Mouse (Mus musculus): ENCODE data around the gene Inpp5b. TPM values are rescaled to one million over a fixed set of nuclear protein-coding genes. Genes with fewer than 3 reads are reported as not detected.

Gene Inpp5b
- polyA plus RNA-seq (2015; fragmentation: Nextera tagmentation; extraction: Ambion mirVana), result 22.6 and 25.2 TPM in 2 replicates

GRCm38 (mm10) chr4:124741376-124742343 lies at the start of gene Inpp5b:
TSS of gene Inpp5b (plus strand) at chr4:124741850.
- 15% methylated on average over 25 of the region's 25 CpGs for WGBS
- Histone ChIP-seq H3K4me1 (peaks cover 15% of the 10 kb centered on the region), H3K9me3 (no peaks in the 10 kb centered on the region), H3K27me3 (no peaks in the 10 kb centered on the region), H3K27ac (replicated peaks) (no peak within 1 kb of the TSS), H3K4me2 (replicated peaks) (peak within 1 kb of the TSS; percentile 53), H3K4me3 (peak within 1 kb of the TSS; percentile 61), H3K9ac (replicated peaks) (peak within 1 kb of the TSS; percentile 69), H3K36me3 (peaks cover 6% of the 10 kb centered on the region)
- ATAC-seq (replicated peaks), result peak; percentile 93

DNA sequence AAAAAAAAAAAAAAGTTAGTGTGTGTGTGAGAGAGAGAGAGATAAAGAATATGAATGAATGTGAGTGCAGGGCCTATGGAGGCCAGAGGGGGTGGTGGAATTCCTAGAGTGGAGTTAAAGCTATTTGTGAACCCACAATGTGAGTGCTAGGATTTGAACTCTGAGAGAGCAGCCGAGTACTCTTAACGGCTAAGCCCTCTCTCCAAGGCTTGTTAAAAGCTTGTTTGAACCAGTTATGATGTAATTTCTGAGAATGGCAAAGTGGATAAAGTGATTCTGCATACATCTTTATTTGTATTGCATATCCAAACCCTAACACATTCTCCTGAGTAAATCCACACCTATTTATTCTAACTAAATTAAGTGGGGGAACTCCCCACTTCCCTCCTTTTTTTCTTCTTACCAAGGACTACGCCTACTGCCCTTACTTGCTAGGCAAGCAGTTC lies 49.2 kb upstream of the Inpp5b start:
- ATAC-seq (replicated peaks), result no peak
- Histone ChIP-seq H3K9me3 (no peaks in the 10 kb centered on the region), H3K4me3 (peak overlapping the region; percentile 94), H3K4me2 (replicated peaks) (peak overlapping the region; percentile 61), H3K36me3 (peaks cover 3% of the 10 kb centered on the region; the same call in 1 of the 2 replicates), H3K4me1 (peaks cover 28% of the 10 kb centered on the region), H3K27me3 (peaks cover 6% of the 10 kb centered on the region), H3K9ac (replicated peaks) (peak overlapping the region; percentile 91), H3K27ac (replicated peaks) (no peak overlapping the region)
- WGBS, result 66% methylated on average over 3 of the region's 3 CpGs

- Histone ChIP-seq H3K9ac (replicated peaks) (peak within 1 kb of the TSS; percentile 91), H3K9me3 (no peaks in the 10 kb centered on the region), H3K4me2 (replicated peaks) (peak within 1 kb of the TSS; percentile 61), H3K27me3 (peaks cover 6% of the 10 kb centered on the region), H3K36me3 (peaks cover 3% of the 10 kb centered on the region; the same call in 1 of the 2 replicates), H3K4me1 (peaks cover 28% of the 10 kb centered on the region), H3K27ac (replicated peaks) (peak within 1 kb of the TSS; percentile 67), H3K4me3 (peak within 1 kb of the TSS; percentile 94)
- under 1% methylated on average over 43 of the region's 43 CpGs for WGBS
- ATAC-seq (replicated peaks), result peak; percentile 99
Measured at GRCm38 (mm10) chr4:124693135-124693894, 48.3 kb upstream of the Inpp5b start, which contains the start of gene Utp11. TSS of gene Utp11 (minus strand) at chr4:124693600.

DNA sequence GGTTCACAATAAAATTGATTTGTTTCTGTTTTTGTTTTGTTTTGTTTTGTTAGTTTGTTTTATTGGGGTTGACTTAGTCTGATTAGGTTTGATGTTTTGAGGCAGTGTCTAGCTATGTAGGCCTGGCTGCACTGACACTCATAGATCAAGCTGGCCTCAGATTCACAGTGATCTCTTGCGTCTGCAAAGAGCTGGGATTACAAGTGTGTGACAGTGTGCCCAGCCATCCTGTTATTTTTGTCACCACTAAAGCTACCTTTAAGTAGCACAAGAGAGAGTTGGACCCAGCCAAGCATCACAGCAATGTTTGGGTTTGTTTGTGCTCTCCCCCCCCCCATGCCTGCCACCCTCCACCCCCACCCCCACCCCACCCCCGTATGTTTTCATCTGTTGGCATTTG lies 47.1 kb upstream of the Inpp5b start:
- WGBS, result 86% methylated on average over 2 of the region's 2 CpGs

DNA sequence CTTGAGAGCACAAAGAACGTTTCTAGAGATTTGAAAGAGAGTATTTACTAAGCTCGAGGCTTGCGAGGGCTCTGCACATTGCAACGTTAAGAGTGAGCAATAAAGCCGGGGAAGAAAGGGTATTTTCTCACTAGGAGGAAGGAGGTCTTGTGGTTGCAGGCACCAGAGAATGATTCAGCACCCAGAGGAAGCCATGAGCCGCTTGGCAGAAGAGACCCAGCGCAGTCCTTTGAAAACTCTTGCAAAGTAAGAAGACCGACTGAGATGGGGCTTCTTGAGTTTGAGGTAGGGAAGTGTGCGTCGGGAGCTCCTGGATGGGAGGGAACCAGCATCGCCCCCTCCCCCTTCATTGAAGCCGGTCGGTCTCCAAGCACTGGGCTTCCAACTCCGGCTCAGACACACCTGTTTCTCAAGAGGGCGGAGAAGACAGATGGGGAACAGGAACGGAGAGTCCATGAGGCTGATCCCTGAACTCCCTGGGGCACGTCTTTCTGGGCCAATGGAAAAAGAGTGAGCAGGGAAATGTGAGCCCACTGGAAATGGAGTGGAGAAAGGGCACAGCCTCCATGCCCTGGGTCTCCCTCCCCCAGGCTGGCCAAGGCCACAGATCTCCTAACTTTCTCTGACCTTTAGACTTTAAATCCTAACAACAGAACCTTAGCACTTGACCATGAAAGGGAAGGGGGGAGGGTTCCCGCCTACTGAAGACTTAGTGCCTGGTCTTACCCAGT lies 45.7 kb upstream of the Inpp5b start:
- WGBS, result 16% methylated on average over 18 of the region's 18 CpGs
- Histone ChIP-seq H3K27ac (replicated peaks) (no peak overlapping the region), H3K36me3 (no peaks in the 10 kb centered on the region), H3K4me3 (no peak overlapping the region), H3K27me3 (peaks cover 6% of the 10 kb centered on the region), H3K9ac (replicated peaks) (no peak overlapping the region), H3K4me1 (peaks cover 37% of the 10 kb centered on the region), H3K9me3 (no peaks in the 10 kb centered on the region), H3K4me2 (replicated peaks) (no peak overlapping the region)
- no peak for ATAC-seq (replicated peaks)

More for the DNA sequence above, 47.1 kb upstream of the Inpp5b start:
- H3K36me3 ChIP-seq, result peaks cover under 1% of the 10 kb centered on the region; the same call in 1 of the 2 replicates
- no peaks in the 10 kb centered on the region for H3K9me3 ChIP-seq
- peaks cover 28% of the 10 kb centered on the region for H3K4me1 ChIP-seq
- H3K9ac ChIP-seq (replicated peaks), result no peak overlapping the region
- ATAC-seq (replicated peaks), result no peak
- no peak overlapping the region for H3K27ac ChIP-seq (replicated peaks)
- H3K4me3 ChIP-seq, result no peak overlapping the region
- H3K4me2 ChIP-seq (replicated peaks), result no peak overlapping the region
- H3K27me3 ChIP-seq, result peaks cover 6% of the 10 kb centered on the region

GRCm38 (mm10) chr4:124699791-124700190 lies 41.9 kb upstream of the Inpp5b start:
- Histone ChIP-seq H3K4me1 (peaks cover 45% of the 10 kb centered on the region), H3K9me3 (no peaks in the 10 kb centered on the region), H3K9ac (replicated peaks) (no peak overlapping the region), H3K4me2 (replicated peaks) (peak overlapping the region; percentile 98), H3K27ac (replicated peaks) (no peak overlapping the region), H3K36me3 (no peaks in the 10 kb centered on the region), H3K4me3 (peak overlapping the region; percentile 65; the same call in 1 of the 2 replicates), H3K27me3 (peaks cover 6% of the 10 kb centered on the region)
- no peak for ATAC-seq (replicated peaks)
- WGBS, result 11% methylated on average over 6 of the region's 6 CpGs

GRCm38 (mm10) chr4:124700248-124700971 lies 41.2 kb upstream of the Inpp5b start, which contains the start of gene Fhl3:
TSS of gene Fhl3 (plus strand) at chr4:124700701.
- Histone ChIP-seq H3K27me3 (peaks cover 6% of the 10 kb centered on the region), H3K27ac (replicated peaks) (no peak within 1 kb of the TSS; the same call in 1 of the 2 replicates), H3K4me3 (peak within 1 kb of the TSS; percentile 65), H3K9ac (replicated peaks) (peak within 1 kb of the TSS; percentile 56), H3K4me1 (peaks cover 47% of the 10 kb centered on the region), H3K4me2 (replicated peaks) (peak within 1 kb of the TSS; percentile 98), H3K36me3 (no peaks in the 10 kb centered on the region), H3K9me3 (no peaks in the 10 kb centered on the region)
- WGBS, result under 1% methylated on average over 39 of the region's 59 CpGs
- peak; percentile 46 for ATAC-seq (replicated peaks)

- no peaks in the 10 kb centered on the region for H3K9me3 ChIP-seq
- H3K36me3 ChIP-seq, result no peaks in the 10 kb centered on the region
- peak overlapping the region; percentile 98 for H3K4me2 ChIP-seq (replicated peaks)
- H3K27me3 ChIP-seq, result peaks cover 2% of the 10 kb centered on the region
- ATAC-seq (replicated peaks), result no peak; the same call in 1 of the 2 replicates
- 4% methylated on average over 22 of the region's 22 CpGs for WGBS
- no peak overlapping the region; the same call in 1 of the 2 replicates for H3K27ac ChIP-seq (replicated peaks)
- peaks cover 47% of the 10 kb centered on the region for H3K4me1 ChIP-seq
- peak overlapping the region; percentile 56 for H3K9ac ChIP-seq (replicated peaks)
- peak overlapping the region; percentile 65 for H3K4me3 ChIP-seq
Measured at GRCm38 (mm10) chr4:124701052-124701845, 40.4 kb upstream of the Inpp5b start.

DNA sequence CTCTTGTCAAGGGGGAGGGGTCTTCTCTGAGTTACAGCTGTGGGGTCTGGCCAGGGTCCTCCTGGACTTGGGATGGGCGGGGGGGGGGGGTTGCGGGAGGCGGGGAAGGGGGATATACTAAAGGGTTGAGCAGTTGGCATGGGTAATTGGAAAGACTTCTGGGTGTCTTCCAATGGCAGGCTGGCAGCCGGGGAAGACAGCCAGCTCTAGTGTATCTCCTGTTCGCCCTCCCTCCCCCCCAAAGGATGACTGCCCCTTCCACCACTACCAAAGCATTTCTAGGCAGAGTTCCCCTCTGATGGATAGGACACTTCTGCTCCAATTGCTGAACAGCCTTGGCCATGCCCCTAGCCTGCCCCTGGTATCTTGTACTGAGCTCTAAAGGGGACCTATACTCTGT lies 39.7 kb upstream of the Inpp5b start:
- WGBS, result 21% methylated on average over 4 of the region's 5 CpGs
- Histone ChIP-seq H3K4me2 (replicated peaks) (peak overlapping the region; percentile 98), H3K36me3 (no peaks in the 10 kb centered on the region), H3K9ac (replicated peaks) (no peak overlapping the region), H3K4me1 (peaks cover 47% of the 10 kb centered on the region), H3K27me3 (no peaks in the 10 kb centered on the region), H3K9me3 (no peaks in the 10 kb centered on the region), H3K27ac (replicated peaks) (no peak overlapping the region), H3K4me3 (no peak overlapping the region)
- ATAC-seq (replicated peaks), result no peak

DNA sequence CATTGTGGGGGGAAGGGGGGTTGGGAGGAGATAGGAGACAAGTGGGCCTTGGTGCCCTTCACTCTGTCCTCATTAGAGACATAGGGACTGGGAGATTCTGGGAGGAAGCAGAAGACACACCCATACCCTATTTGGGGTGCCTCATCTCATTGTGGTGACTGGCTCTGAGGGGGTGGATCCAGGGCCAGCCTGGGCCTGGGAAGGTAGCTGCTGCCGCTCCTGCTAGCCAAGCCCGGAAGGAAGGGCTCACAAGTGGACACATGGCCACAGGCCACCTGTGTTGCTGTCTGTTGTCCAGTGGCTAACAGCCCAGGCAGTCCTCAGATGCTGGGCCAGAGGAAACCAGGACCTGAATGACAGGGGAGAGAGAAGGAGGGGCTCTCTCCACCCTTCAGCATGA lies 38.2 kb upstream of the Inpp5b start:
- ATAC-seq (replicated peaks), result no peak
- Histone ChIP-seq H3K4me2 (replicated peaks) (no peak overlapping the region), H3K9me3 (no peaks in the 10 kb centered on the region), H3K4me3 (no peak overlapping the region), H3K4me1 (peaks cover 49% of the 10 kb centered on the region), H3K36me3 (no peaks in the 10 kb centered on the region), H3K27me3 (no peaks in the 10 kb centered on the region), H3K27ac (replicated peaks) (peak overlapping the region; percentile 29; the same call in 1 of the 2 replicates), H3K9ac (replicated peaks) (no peak overlapping the region)
- 46% methylated on average over 2 of the region's 2 CpGs for WGBS

Data from forebrain, embryonic 15.5 days (tissue).